Mouse (Mus musculus) embryo, embryonic 10.5 days (tissue): ENCODE results near the gene Sgsm1.
"Not testable (repeated sequence)": the region's sequence is repeated elsewhere in the genome, so short reads cannot be mapped to it uniquely, and the experiment has no call there.

Experiments
- DNase-seq: peaks from one replicate; pipeline ENCODE4 v3.0.0-alpha.2; 2015; ENCODE audit warnings: low spot score

Gene Sgsm1

GRCm38 (mm10) chr5:113310377-113311003, at the start of gene Sgsm1:
Gene Sgsm1 (minus strand): TSS chr5:113310786.
- DNase-seq, result peak; percentile 88

- DNase-seq, result no peak
Observed at GRCm38 (mm10) chr5:113358833-113359232, 48.2 kb upstream of the Sgsm1 start.

GRCm38 (mm10) chr5:113357656-113358055, 47.1 kb upstream of the Sgsm1 start:
- DNase-seq, result no peak

GRCm38 (mm10) chr5:113357186-113357585, 46.6 kb upstream of the Sgsm1 start, which contains the start of gene Aym1:
Gene Aym1 (plus strand): TSS chr5:113357294.
- DNase-seq, result no peak

GRCm38 (mm10) chr5:113354311-113354710, 43.7 kb upstream of the Sgsm1 start:
- no peak for DNase-seq

- DNase-seq, result no peak
Observed at GRCm38 (mm10) chr5:113352636-113353035, 42.0 kb upstream of the Sgsm1 start.

GRCm38 (mm10) chr5:113351768-113352167, 41.2 kb upstream of the Sgsm1 start:
- DNase-seq, result peak; percentile 65

GRCm38 (mm10) chr5:113349810-113350209, 39.2 kb upstream of the Sgsm1 start:
- DNase-seq, result no peak

- no peak for DNase-seq
Observed at GRCm38 (mm10) chr5:113349226-113349625, 38.6 kb upstream of the Sgsm1 start.

GRCm38 (mm10) chr5:113348597-113348996, 38.0 kb upstream of the Sgsm1 start:
- DNase-seq, result peak; percentile 77

GRCm38 (mm10) chr5:113347593-113347992, 37.0 kb upstream of the Sgsm1 start:
- DNase-seq, result no peak

GRCm38 (mm10) chr5:113346651-113347050, 36.1 kb upstream of the Sgsm1 start:
- DNase-seq, result not testable (repeated sequence)

GRCm38 (mm10) chr5:113345781-113346180, 35.2 kb upstream of the Sgsm1 start:
- DNase-seq, result no peak

GRCm38 (mm10) chr5:113344635-113345386, 34.2 kb upstream of the Sgsm1 start:
- no peak for DNase-seq

- no peak for DNase-seq
Observed at GRCm38 (mm10) chr5:113336281-113336680, 25.7 kb upstream of the Sgsm1 start.

GRCm38 (mm10) chr5:113335732-113336131, 25.1 kb upstream of the Sgsm1 start:
- DNase-seq, result peak; percentile 60

- no peak for DNase-seq
Observed at GRCm38 (mm10) chr5:113334621-113335530, 24.3 kb upstream of the Sgsm1 start.

- no peak for DNase-seq
Observed at GRCm38 (mm10) chr5:113332899-113333298, 22.3 kb upstream of the Sgsm1 start.

- DNase-seq, result peak; percentile 66
Observed at GRCm38 (mm10) chr5:113332239-113332638, 21.7 kb upstream of the Sgsm1 start.

- DNase-seq, result no peak
Observed at GRCm38 (mm10) chr5:113330202-113330601, 19.6 kb upstream of the Sgsm1 start.

- DNase-seq, result no peak
Observed at GRCm38 (mm10) chr5:113329463-113329862, 18.9 kb upstream of the Sgsm1 start.
